Mouse (Mus musculus) splenic B cell, adult 2 months (primary cell): ENCODE measurements around the gene Csnk1d.

Source experiments
- DNase-seq: peaks from one replicate; pipeline ENCODE4 v3.0.0-alpha.2; 2011; ENCODE audit warnings: low read depth, low spot score
- H3K27me3 ChIP-seq: 2 replicates; pipeline ENCODE4 v1.6.1; 2012; ENCODE audit warnings: mild to moderate bottlenecking, low read length, moderate library complexity, mixed read lengths; ENCODE audit not compliant: control insufficient read depth, poor library complexity, insufficient read depth, severe bottlenecking
- H3K36me3 ChIP-seq: 2 replicates; pipeline ENCODE4 v1.6.1; 2012; ENCODE audit warnings: mild to moderate bottlenecking, low read length, moderate library complexity, mixed read lengths; ENCODE audit not compliant: control insufficient read depth, poor library complexity, insufficient read depth, severe bottlenecking

Gene Csnk1d

GRCm38 (mm10) chr11:120951731-120952730 lies 39.1 kb downstream of the Csnk1d start:
- DNase-seq, result no peak
- H3K27me3 ChIP-seq, result no peaks in the 10 kb centered on the region
- no peaks in the 10 kb centered on the region for H3K36me3 ChIP-seq

GRCm38 (mm10) chr11:120951237-120951636 lies 39.9 kb downstream of the Csnk1d start:
- H3K36me3 ChIP-seq, result no peaks in the 10 kb centered on the region
- H3K27me3 ChIP-seq, result no peaks in the 10 kb centered on the region
- DNase-seq, result no peak

GRCm38 (mm10) chr11:120950281-120951202 lies 40.6 kb downstream of the Csnk1d start:
- peak; percentile 67 for DNase-seq
- Histone ChIP-seq H3K27me3 (no peaks in the 10 kb centered on the region), H3K36me3 (no peaks in the 10 kb centered on the region)

GRCm38 (mm10) chr11:120949863-120950262 lies 41.3 kb downstream of the Csnk1d start:
- Histone ChIP-seq H3K36me3 (no peaks in the 10 kb centered on the region), H3K27me3 (no peaks in the 10 kb centered on the region)
- no peak for DNase-seq

GRCm38 (mm10) chr11:120948861-120949851 lies 42.0 kb downstream of the Csnk1d start:
- DNase-seq, result peak; percentile 53
- Histone ChIP-seq H3K27me3 (no peaks in the 10 kb centered on the region), H3K36me3 (no peaks in the 10 kb centered on the region)

- Histone ChIP-seq H3K27me3 (no peaks in the 10 kb centered on the region), H3K36me3 (no peaks in the 10 kb centered on the region)
- peak; percentile 15 for DNase-seq
Measured at GRCm38 (mm10) chr11:120948328-120948727, 42.8 kb downstream of the Csnk1d start, which contains the start of gene Slc16a3. Gene Slc16a3, plus strand, starts transcription at chr11:120948480.

GRCm38 (mm10) chr11:120945926-120946325 lies 45.2 kb downstream of the Csnk1d start:
- H3K27me3 ChIP-seq, result no peaks in the 10 kb centered on the region
- DNase-seq, result no peak
- H3K36me3 ChIP-seq, result no peaks in the 10 kb centered on the region

GRCm38 (mm10) chr11:120945266-120945665 lies 45.9 kb downstream of the Csnk1d start:
- H3K27me3 ChIP-seq, result no peaks in the 10 kb centered on the region
- DNase-seq, result no peak

GRCm38 (mm10) chr11:120940959-120941358 lies 50.2 kb downstream of the Csnk1d start:
- Histone ChIP-seq H3K36me3 (no peaks in the 10 kb centered on the region), H3K27me3 (no peaks in the 10 kb centered on the region)
- DNase-seq, result no peak

More at GRCm38 (mm10) chr11:120945266-120945665, 45.9 kb downstream of the Csnk1d start:
- H3K36me3 ChIP-seq, result no peaks in the 10 kb centered on the region

- no peak for DNase-seq
- no peaks in the 10 kb centered on the region for H3K27me3 ChIP-seq
Measured at GRCm38 (mm10) chr11:120939712-120940341, 51.3 kb downstream of the Csnk1d start.

GRCm38 (mm10) chr11:120938795-120939194 lies 52.3 kb downstream of the Csnk1d start:
- DNase-seq, result no peak
- Histone ChIP-seq H3K36me3 (no peaks in the 10 kb centered on the region), H3K27me3 (no peaks in the 10 kb centered on the region)

More at GRCm38 (mm10) chr11:120939712-120940341, 51.3 kb downstream of the Csnk1d start:
- no peaks in the 10 kb centered on the region for H3K36me3 ChIP-seq

GRCm38 (mm10) chr11:120937976-120938375 lies 53.2 kb downstream of the Csnk1d start:
- no peaks in the 10 kb centered on the region for H3K27me3 ChIP-seq
- DNase-seq, result no peak

GRCm38 (mm10) chr11:120932564-120933398 lies 58.3 kb downstream of the Csnk1d start, which contains the start of gene Ccdc57:
Gene Ccdc57, minus strand, starts transcription at chr11:120932872.
- H3K36me3 ChIP-seq, result no peaks in the 10 kb centered on the region
- peak; percentile 81 for DNase-seq
- no peaks in the 10 kb centered on the region for H3K27me3 ChIP-seq

More at GRCm38 (mm10) chr11:120937976-120938375, 53.2 kb downstream of the Csnk1d start:
- H3K36me3 ChIP-seq, result no peaks in the 10 kb centered on the region
